Mouse (Mus musculus): Measurements from ENCODE around the gene Gm11554.
"Not testable (repeated sequence)": the region's sequence is repeated elsewhere in the genome, so short reads cannot be mapped to it uniquely, and the experiment has no call there.

The Gm11554 gene

GRCm38 (mm10) chr11:99804346-99804745 lies at the start of gene Gm11554:
Gene Gm11554 (minus strand): TSS chr11:99804446.
- not testable (repeated sequence) for DNase-seq

- DNase-seq: no peak
Measured at GRCm38 (mm10) chr11:99851508-99851907, 47.3 kb upstream of the Gm11554 start, which contains the start of gene Krtap4-16. Gene Krtap4-16 (minus strand): TSS chr11:99851608.

GRCm38 (mm10) chr11:99846746-99847145 lies 42.5 kb upstream of the Gm11554 start:
- no peak for DNase-seq

- DNase-seq: no peak
Measured at GRCm38 (mm10) chr11:99842185-99842584, 37.9 kb upstream of the Gm11554 start.

- no peak for DNase-seq
Measured at GRCm38 (mm10) chr11:99837966-99838365, 33.7 kb upstream of the Gm11554 start, which contains the start of gene 2300003K06Rik. Gene 2300003K06Rik (minus strand): TSS chr11:99838066.

- not testable (repeated sequence) for DNase-seq
Measured at GRCm38 (mm10) chr11:99815566-99815965, 11.3 kb upstream of the Gm11554 start, which contains the start of gene Gm11564. Gene Gm11564 (minus strand): TSS chr11:99815666.

- not testable (repeated sequence) for DNase-seq
Measured at GRCm38 (mm10) chr11:99809792-99810191, 5.5 kb upstream of the Gm11554 start, which contains the start of gene Krtap4-13. Gene Krtap4-13 (minus strand): TSS chr11:99809892.

- not testable (repeated sequence) for DNase-seq
Measured at GRCm38 (mm10) chr11:99798832-99799231, 5.4 kb downstream of the Gm11554 start, which contains the start of gene Gm11569. Gene Gm11569 (minus strand): TSS chr11:99798932.

GRCm38 (mm10) chr11:99793367-99793766 lies 10.9 kb downstream of the Gm11554 start, which contains the start of gene Gm11596:
Gene Gm11596 (minus strand): TSS chr11:99793467.
- no peak for DNase-seq

- not testable (repeated sequence) for DNase-seq
Measured at GRCm38 (mm10) chr11:99784900-99785299, 19.3 kb downstream of the Gm11554 start, which contains the start of gene Krtap4-9. Gene Krtap4-9 (plus strand): TSS chr11:99785200.

- DNase-seq: no peak
Measured at GRCm38 (mm10) chr11:99780604-99781003, 23.6 kb downstream of the Gm11554 start, which contains the start of gene Krtap4-8. Gene Krtap4-8 (minus strand): TSS chr11:99780704.

- no peak for DNase-seq
Measured at GRCm38 (mm10) chr11:99778401-99778800, 25.8 kb downstream of the Gm11554 start.

- not testable (repeated sequence) for DNase-seq
Measured at GRCm38 (mm10) chr11:99772813-99773212, 31.4 kb downstream of the Gm11554 start, which contains the start of gene Gm11595. Gene Gm11595 (minus strand): TSS chr11:99772913.

- DNase-seq: no peak
Measured at GRCm38 (mm10) chr11:99768410-99768809, 35.8 kb downstream of the Gm11554 start.

- no peak for DNase-seq
Measured at GRCm38 (mm10) chr11:99758877-99759276, 45.4 kb downstream of the Gm11554 start.

Measured in thymus, postnatal 4 days (tissue).